Mouse (Mus musculus) midbrain, embryonic 13.5 days (tissue): ENCODE results near the gene Scand1. TPM values are rescaled to one million over a fixed set of nuclear protein-coding genes. Genes with fewer than 3 reads are reported as not detected.

Experiments used
- ATAC-seq: fragments of 200-750 bp; cut with Nextera tagmentation; 2 replicates; pipeline ENCODE4 v1.8.0; 2017; ENCODE audit warnings: mild to moderate bottlenecking, moderate TSS enrichment, moderate library complexity
- H3K27ac ChIP-seq: fragments of 300-500 bp; sonication (generic); 2 replicates; pipeline ENCODE4 v1.5.1; 2015; ENCODE audit warnings: inconsistent platforms, mild to moderate bottlenecking, moderate library complexity
- H3K27me3 ChIP-seq: fragments of 300-500 bp; sonication (generic); 2 replicates; pipeline ENCODE4 v1.6.1; 2015; ENCODE audit warnings: mild to moderate bottlenecking, inconsistent platforms
- H3K36me3 ChIP-seq: fragments of 300-500 bp; sonication (generic); 2 replicates; pipeline ENCODE4 v1.6.1; 2015; ENCODE audit warnings: mild to moderate bottlenecking, inconsistent platforms
- H3K4me1 ChIP-seq: fragments of 300-500 bp; sonication (generic); replicated peaks from 2 replicates; pipeline ENCODE4 v1.6.1; 2015; ENCODE audit warnings: inconsistent platforms
- H3K4me2 ChIP-seq: fragments of 300-500 bp; sonication (generic); replicated peaks from 2 replicates; pipeline ENCODE4 v1.6.1; 2015; ENCODE audit warnings: moderate library complexity, mild to moderate bottlenecking, inconsistent platforms
- H3K4me3 ChIP-seq: fragments of 300-500 bp; sonication (generic); replicated peaks from 2 replicates; pipeline ENCODE4 v1.5.1; 2015; ENCODE audit warnings: mild to moderate bottlenecking, inconsistent platforms
- H3K9ac ChIP-seq: fragments of 300-500 bp; sonication (generic); replicated peaks from 2 replicates; pipeline ENCODE4 v1.6.1; 2015; ENCODE audit warnings: mild to moderate bottlenecking, inconsistent platforms
- H3K9me3 ChIP-seq: fragments of 300-500 bp; sonication (generic); 2 replicates; pipeline ENCODE4 v1.6.1; 2016; ENCODE audit warnings: mild to moderate bottlenecking, inconsistent platforms
- WGBS: fragments of 180-500 bp; shearing (Covaris S2); methylation state at CpG from one replicate; pipeline ENCODE4 v1.1.7; 2015; 5-methylcytosine and 5-hydroxymethylcytosine counted together
- microRNA-seq: library from miRNA; unstranded; fragments of <30 nt; microRNA quantifications from one replicate; pipeline ENCODE4, GENCODE M21; 2016
- polyA plus RNA-seq: library from polyadenylated mRNA; unstranded; fragments of >200 nt; fragmentation: Nextera tagmentation; extraction: Ambion mirVana; gene quantifications from 2 replicates; pipeline ENCODE4 v1.2.1, GENCODE M21; 2015

The Scand1 gene
- polyA plus RNA-seq, 1 experiment from 2014 or later, result 99.1 TPM

DNA sequence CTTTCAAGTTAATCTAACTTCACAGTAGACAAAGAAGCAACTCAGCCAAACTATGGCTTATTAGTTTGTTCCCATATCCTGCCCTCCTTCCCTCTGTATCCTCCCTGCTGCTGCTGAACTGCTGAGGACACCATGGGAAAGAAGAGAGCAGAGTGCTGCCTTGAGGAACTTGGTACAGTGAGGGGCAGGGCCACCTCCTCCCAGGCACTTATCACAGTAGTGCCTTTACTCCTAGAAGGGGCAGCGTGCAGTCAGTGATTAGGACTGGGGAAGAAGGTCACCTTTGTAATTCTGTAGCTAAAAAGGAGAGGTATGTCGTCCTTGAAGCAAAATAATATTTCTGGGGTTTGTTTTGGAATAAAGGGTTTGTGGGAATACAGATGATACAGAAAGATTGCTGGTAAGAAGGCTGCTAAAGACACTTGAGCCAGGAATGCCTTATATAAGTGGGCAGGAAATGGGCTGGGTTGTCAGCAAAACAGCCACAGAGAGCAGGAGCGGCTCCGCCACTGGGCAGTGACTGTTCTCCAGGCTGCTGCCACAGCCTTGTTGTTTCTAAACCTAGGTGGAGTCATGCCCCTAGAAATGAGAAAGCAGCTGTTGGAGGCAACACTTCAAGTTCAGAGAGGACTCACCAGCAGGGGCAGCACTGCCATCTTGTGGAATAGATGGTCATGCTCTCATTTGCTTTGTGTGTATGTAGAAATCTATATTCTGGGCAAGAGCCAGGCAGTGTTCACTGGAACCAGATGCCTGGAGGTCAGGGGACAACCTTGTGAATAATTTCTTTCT lies 34.1 kb downstream of the Scand1 start:
- Histone ChIP-seq H3K27ac (no peak overlapping the region), H3K27me3 (no peaks in the 10 kb centered on the region), H3K9me3 (no peaks in the 10 kb centered on the region), H3K4me1 (no peaks in the 10 kb centered on the region), H3K9ac (no peak overlapping the region), H3K36me3 (peaks cover 23% of the 10 kb centered on the region), H3K4me2 (no peak overlapping the region), H3K4me3 (no peak overlapping the region)
- WGBS, result 74% methylated on average over 4 of the region's 4 CpGs
- ATAC-seq, result peak; percentile 68

DNA sequence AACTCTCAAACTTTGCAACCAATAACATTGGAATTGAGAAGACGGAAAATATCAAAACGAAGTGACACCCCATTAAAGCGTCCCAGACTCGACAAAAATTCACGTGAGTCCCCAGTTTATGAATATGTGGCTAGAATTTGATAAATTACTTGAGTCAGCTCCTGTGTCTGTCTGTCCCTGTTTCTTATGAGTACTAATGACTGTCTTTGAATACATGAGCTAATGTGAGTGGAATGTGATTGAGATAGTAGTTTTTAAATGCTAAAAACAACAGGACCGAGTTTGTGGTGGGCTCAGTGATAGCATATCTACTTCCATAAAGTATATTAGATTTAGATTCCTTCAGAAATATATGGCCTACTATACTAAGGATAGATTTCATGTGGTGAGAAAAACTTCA lies 40.0 kb downstream of the Scand1 start:
- Histone ChIP-seq H3K27ac (no peak overlapping the region), H3K27me3 (no peaks in the 10 kb centered on the region), H3K4me3 (no peak overlapping the region), H3K9ac (no peak overlapping the region), H3K36me3 (peaks cover 45% of the 10 kb centered on the region), H3K9me3 (no peaks in the 10 kb centered on the region), H3K4me1 (no peaks in the 10 kb centered on the region), H3K4me2 (no peak overlapping the region)
- 97% methylated on average over 6 of the region's 6 CpGs for WGBS
- no peak for ATAC-seq

DNA sequence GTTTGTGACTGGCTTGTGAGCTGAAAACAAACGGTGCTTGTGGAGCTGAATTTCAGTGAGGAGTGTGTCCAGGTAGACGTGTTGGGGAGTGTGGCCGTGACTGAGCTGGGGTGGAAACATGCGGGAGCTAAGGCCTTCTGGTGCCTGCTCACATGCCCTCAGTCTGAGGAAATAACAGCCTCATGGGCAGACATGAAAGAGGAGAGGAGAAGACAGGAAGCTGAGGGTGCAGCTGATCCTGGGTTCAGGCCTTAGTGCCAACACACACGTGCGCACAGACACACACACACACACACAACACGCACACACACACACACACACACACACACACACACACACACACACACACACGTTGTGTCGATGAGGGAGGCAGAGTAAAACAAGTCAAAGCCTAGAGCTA lies 44.9 kb downstream of the Scand1 start:
- no peak overlapping the region for H3K27ac ChIP-seq
- H3K9ac ChIP-seq, result no peak overlapping the region
- H3K36me3 ChIP-seq, result peaks cover 39% of the 10 kb centered on the region
- 94% methylated on average over 9 of the region's 9 CpGs for WGBS
- H3K4me2 ChIP-seq, result no peak overlapping the region
- no peaks in the 10 kb centered on the region for H3K9me3 ChIP-seq
- no peak for ATAC-seq
- no peak overlapping the region for H3K4me3 ChIP-seq
- no peaks in the 10 kb centered on the region for H3K4me1 ChIP-seq
- H3K27me3 ChIP-seq, result no peaks in the 10 kb centered on the region

DNA sequence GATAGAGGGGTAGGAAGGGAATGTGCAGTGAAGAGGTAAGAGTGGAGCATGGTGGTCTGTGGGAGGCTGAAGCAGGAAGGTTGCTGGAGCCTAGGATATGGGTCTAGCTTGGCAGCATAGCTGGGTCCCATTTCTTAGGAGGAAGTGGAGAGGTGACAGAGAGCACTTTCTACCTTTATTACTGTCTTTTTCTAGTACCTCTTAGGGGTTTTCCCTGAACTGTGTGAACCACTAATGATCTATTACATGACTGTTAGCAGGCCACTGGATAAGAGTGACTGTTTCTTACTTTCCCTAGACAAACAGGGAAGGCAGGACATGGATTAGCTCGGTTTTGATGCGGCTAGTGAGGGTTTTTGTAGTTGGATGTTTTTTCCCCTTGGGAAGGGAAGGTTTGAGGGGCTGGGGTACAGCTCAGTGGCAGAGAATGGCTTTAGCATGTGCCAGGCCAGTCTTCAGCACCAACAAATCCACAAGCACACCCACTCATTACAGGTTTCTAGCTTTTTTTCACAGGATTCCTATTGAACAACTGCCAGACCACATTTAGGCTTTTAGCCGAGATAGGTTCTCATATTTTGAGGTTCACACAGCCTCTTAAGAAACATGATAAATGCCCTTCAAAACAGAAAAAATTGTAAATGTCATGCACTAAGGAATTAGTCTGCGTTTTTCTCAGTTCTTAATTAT lies 49.2 kb downstream of the Scand1 start:
- H3K9me3 ChIP-seq, result no peaks in the 10 kb centered on the region
- H3K36me3 ChIP-seq, result peaks cover 48% of the 10 kb centered on the region
- H3K4me2 ChIP-seq, result no peak overlapping the region
- H3K27me3 ChIP-seq, result no peaks in the 10 kb centered on the region
- ATAC-seq, result no peak
- no peak overlapping the region for H3K9ac ChIP-seq
- no peak overlapping the region for H3K27ac ChIP-seq
- no peaks in the 10 kb centered on the region for H3K4me1 ChIP-seq
- WGBS, result 91% methylated on average over 4 of the region's 4 CpGs
- no peak overlapping the region for H3K4me3 ChIP-seq

Small RNAs within 50 kb of the gene (microRNA-seq; reads per million reads assigned to microRNA genes)
- gene Gm22759, result not detected

Other genes starting within 250 kb of the Scand1 start
- gene Spag4, start 247.5 kb downstream of the Scand1 start, polyA plus RNA-seq, result 6.0 TPM in 2 replicates
- gene Cpne1, start 200.7 kb downstream of the Scand1 start, polyA plus RNA-seq, result 34.2 and 36.4 TPM in 2 replicates
- gene Rbm12, start 200.7 kb downstream of the Scand1 start, polyA plus RNA-seq, result 33.3 and 33.9 TPM in 2 replicates
- 23.0 and 28.4 TPM in 2 replicates for gene Gm28036, start 185.6 kb downstream of the Scand1 start, polyA plus RNA-seq
- 434 and 435 TPM in 2 replicates for gene Romo1, start 168.7 kb downstream of the Scand1 start, polyA plus RNA-seq
- 29.5 and 29.8 TPM in 2 replicates for gene Nfs1, start 168.5 kb downstream of the Scand1 start, polyA plus RNA-seq
- 611 and 631 TPM in 2 replicates for gene Rbm39, start 132.5 kb downstream of the Scand1 start, polyA plus RNA-seq
- gene Phf20, start 116.2 kb downstream of the Scand1 start, polyA plus RNA-seq, result 111 and 124 TPM in 2 replicates
- 5.9 and 6.3 TPM in 2 replicates for gene Cnbd2, start 405 bp downstream of the Scand1 start, polyA plus RNA-seq
- 10.4 and 11.9 TPM in 2 replicates for gene Epb41l1, start 108.2 kb upstream of the Scand1 start, polyA plus RNA-seq
- 46.5 and 48.2 TPM in 2 replicates for gene Aar2, start 234.9 kb upstream of the Scand1 start, polyA plus RNA-seq